Mouse (Mus musculus): Measurements from ENCODE around the gene Trappc2l. TPM values are rescaled to one million over a fixed set of nuclear protein-coding genes. Genes with fewer than 3 reads are reported as not detected.
"Not testable (repeated sequence)": the region's sequence is repeated elsewhere in the genome, so short reads cannot be mapped to it uniquely, and the experiment has no call there.

The Trappc2l gene
- total RNA-seq (2021) = 10 to 100 TPM; 75.2 to 87.6 TPM

GRCm38 (mm10) chr8:122611295-122612133, at the start of gene Trappc2l, which contains the start of gene Galns:
TSS of gene Trappc2l (plus strand) at chr8:122611640.
TSS of gene Galns (minus strand) at chr8:122611463.
- peak; percentile 76 to 81 for DNase-seq (ENCODE audit: extremely low spot score in 1 of 2, low spot score in 1 of 2)

- DNase-seq (ENCODE audit: extremely low spot score in 1 of 2, low spot score in 1 of 2) = no peak
These were observed 46.8 kb upstream of the Trappc2l start for GRCm38 (mm10) chr8:122564363-122565352.

- DNase-seq (ENCODE audit: extremely low spot score in 1 of 2, low spot score in 1 of 2) = no peak
These were observed 44.7 kb upstream of the Trappc2l start for GRCm38 (mm10) chr8:122566766-122567165.

- peak; percentile 86 to 87 for DNase-seq (ENCODE audit: extremely low spot score in 1 of 2, low spot score in 1 of 2)
These were observed 43.9 kb upstream of the Trappc2l start, which contains the start of gene Cdt1 for GRCm38 (mm10) chr8:122567361-122568108. TSS of gene Cdt1 (plus strand) at chr8:122568015.

GRCm38 (mm10) chr8:122568109-122568504, 43.3 kb upstream of the Trappc2l start:
- DNase-seq (ENCODE audit: extremely low spot score in 1 of 2, low spot score in 1 of 2) = no peak

- DNase-seq (ENCODE audit: extremely low spot score in 1 of 2, low spot score in 1 of 2) = no peak
These were observed 42.5 kb upstream of the Trappc2l start for GRCm38 (mm10) chr8:122568881-122569309.

GRCm38 (mm10) chr8:122569329-122569728, 42.1 kb upstream of the Trappc2l start:
- no peak for DNase-seq (ENCODE audit: extremely low spot score in 1 of 2, low spot score in 1 of 2)

GRCm38 (mm10) chr8:122569996-122570395, 41.4 kb upstream of the Trappc2l start:
- DNase-seq (ENCODE audit: extremely low spot score in 1 of 2, low spot score in 1 of 2) = no peak

GRCm38 (mm10) chr8:122571153-122571552, 40.3 kb upstream of the Trappc2l start:
- DNase-seq (ENCODE audit: extremely low spot score in 1 of 2, low spot score in 1 of 2) = no peak

- DNase-seq (ENCODE audit: extremely low spot score in 1 of 2, low spot score in 1 of 2) = no peak
These were observed 39.6 kb upstream of the Trappc2l start for GRCm38 (mm10) chr8:122571750-122572267.

- DNase-seq (ENCODE audit: extremely low spot score in 1 of 2, low spot score in 1 of 2) = no peak
These were observed 38.7 kb upstream of the Trappc2l start for GRCm38 (mm10) chr8:122572751-122573150.

- not testable (repeated sequence) for DNase-seq (ENCODE audit: extremely low spot score in 1 of 2, low spot score in 1 of 2)
These were observed 38.3 kb upstream of the Trappc2l start for GRCm38 (mm10) chr8:122573176-122573575.

GRCm38 (mm10) chr8:122573577-122573976, 37.9 kb upstream of the Trappc2l start:
- no peak for DNase-seq (ENCODE audit: extremely low spot score in 1 of 2, low spot score in 1 of 2)

- no peak for DNase-seq (ENCODE audit: extremely low spot score in 1 of 2, low spot score in 1 of 2)
These were observed 37.2 kb upstream of the Trappc2l start for GRCm38 (mm10) chr8:122574264-122574663.

GRCm38 (mm10) chr8:122574667-122575251, 36.7 kb upstream of the Trappc2l start:
- DNase-seq (ENCODE audit: extremely low spot score in 1 of 2, low spot score in 1 of 2) = no peak

- no peak for DNase-seq (ENCODE audit: extremely low spot score in 1 of 2, low spot score in 1 of 2)
These were observed 36.2 kb upstream of the Trappc2l start for GRCm38 (mm10) chr8:122575286-122575685.

GRCm38 (mm10) chr8:122575735-122576647, 35.4 kb upstream of the Trappc2l start:
- no peak for DNase-seq (ENCODE audit: extremely low spot score in 1 of 2, low spot score in 1 of 2)

GRCm38 (mm10) chr8:122576648-122577022, 34.8 kb upstream of the Trappc2l start, which contains the start of gene Aprt:
TSS of gene Aprt (minus strand) at chr8:122576909.
- DNase-seq (ENCODE audit: extremely low spot score in 1 of 2, low spot score in 1 of 2) = peak; percentile 83 to 86
